Mouse (Mus musculus) erythroblast, embryonic 14.5 days (primary cell): Measurements from ENCODE around the gene Nudt3. TPM values are rescaled to one million over a fixed set of nuclear protein-coding genes. Genes with fewer than 3 reads are reported as not detected.
A peak's percentile ranks its signal among the peaks of the same experiment; 100 is the strongest.
"Not testable (repeated sequence)": the region's sequence is repeated elsewhere in the genome, so short reads cannot be mapped to it uniquely, and the experiment has no call there.

Experiments
- H3K27me3 ChIP-seq: 2 replicates; pipeline ENCODE4 v1.6.1; 2012; ENCODE audit warnings: inconsistent platforms; ENCODE audit not compliant: control insufficient read depth
- H3K36me3 ChIP-seq: 2 replicates; pipeline ENCODE4 v1.6.1; 2012; ENCODE audit warnings: mild to moderate bottlenecking, inconsistent platforms; ENCODE audit not compliant: control insufficient read depth
- H3K4me1 ChIP-seq: 2 replicates; pipeline ENCODE4 v1.6.1; 2012; ENCODE audit warnings: inconsistent platforms; ENCODE audit not compliant: control insufficient read depth
- H3K4me3 ChIP-seq: replicated peaks from 2 replicates; pipeline ENCODE3; 2012; ENCODE audit warnings: moderate library complexity, mild to moderate bottlenecking, inconsistent platforms
- H3K9me3 ChIP-seq: 2 replicates; pipeline ENCODE4 v1.6.1; 2012; ENCODE audit warnings: low read length, inconsistent platforms, mixed read lengths; ENCODE audit not compliant: control insufficient read depth
- GATA1 ChIP-seq: IDR thresholded peaks from 2 replicates; pipeline ENCODE4 v1.6.1; 2012; ENCODE audit warnings: low read length, inconsistent platforms, mixed read lengths
- TAL1 ChIP-seq: IDR thresholded peaks from 3 replicates; pipeline ENCODE4 v1.6.1; 2012; ENCODE audit warnings: low read length, inconsistent platforms, mixed read lengths
- polyA plus RNA-seq: library from polyadenylated mRNA; stranded (reverse); fragments of >175 nt; gene quantifications from 2 replicates; pipeline ENCODE4 v1.2.3, GENCODE M21; 2012

Nudt3 gene
- polyA plus RNA-seq, 1 experiment, result 6.4 TPM

DNA sequence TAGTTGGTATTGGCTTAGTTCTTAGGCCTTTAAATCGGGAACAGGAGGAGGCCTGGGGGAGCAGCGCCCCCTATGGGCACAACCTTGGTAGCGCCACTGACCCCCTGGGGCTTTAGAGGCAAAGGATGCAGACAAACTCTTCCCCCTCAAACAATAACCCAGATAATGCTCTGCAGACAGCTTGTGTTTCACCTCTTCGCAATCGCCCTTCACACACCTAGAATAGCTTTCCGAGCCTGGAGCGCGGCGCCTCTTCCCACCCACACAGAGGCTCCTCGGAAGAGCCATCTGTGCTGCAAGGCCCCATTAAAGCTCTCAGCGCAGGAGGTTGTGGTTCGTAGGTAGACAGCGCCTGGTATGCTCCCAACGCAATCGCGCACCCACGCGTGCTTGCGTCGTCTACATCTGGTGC, 15.6 kb upstream of the Nudt3 start:
- Histone ChIP-seq H3K27me3 (peaks cover 8% of the 10 kb centered on the region), H3K9me3 (no peaks in the 10 kb centered on the region), H3K4me1 (peaks cover 30% of the 10 kb centered on the region), H3K36me3 (peaks cover 6% of the 10 kb centered on the region), H3K4me3 (no peak overlapping the region)
- TF ChIP-seq TAL1, result no peak
- TF ChIP-seq GATA1, result no peak

DNA sequence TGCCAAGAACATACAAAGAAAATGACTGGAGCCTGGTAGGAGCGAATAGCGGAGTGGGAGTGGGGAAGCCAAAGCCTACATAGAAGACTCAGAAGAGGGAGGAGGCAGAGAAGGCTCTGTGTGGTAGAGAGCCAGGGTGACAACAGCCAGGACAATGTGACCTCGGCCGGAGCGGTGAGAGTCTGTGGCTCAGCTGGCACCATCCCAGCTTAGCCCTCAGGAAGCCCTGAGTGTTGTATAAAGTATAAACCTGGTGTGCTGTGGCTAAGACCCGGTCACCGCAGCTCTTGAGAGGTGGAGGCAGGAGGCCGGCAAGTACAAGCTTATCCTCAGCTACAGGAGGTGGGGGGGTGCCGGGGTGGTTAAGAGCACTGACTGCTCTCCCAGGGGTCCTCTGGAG, 14.0 kb upstream of the Nudt3 start:
- Histone ChIP-seq H3K27me3 (peaks cover under 1% of the 10 kb centered on the region; the same call in 1 of the 2 replicates), H3K9me3 (no peaks in the 10 kb centered on the region), H3K4me1 (peaks cover 46% of the 10 kb centered on the region), H3K4me3 (no peak overlapping the region), H3K36me3 (peaks cover 22% of the 10 kb centered on the region)
- TF ChIP-seq TAL1 (no peak), GATA1 (no peak)

DNA sequence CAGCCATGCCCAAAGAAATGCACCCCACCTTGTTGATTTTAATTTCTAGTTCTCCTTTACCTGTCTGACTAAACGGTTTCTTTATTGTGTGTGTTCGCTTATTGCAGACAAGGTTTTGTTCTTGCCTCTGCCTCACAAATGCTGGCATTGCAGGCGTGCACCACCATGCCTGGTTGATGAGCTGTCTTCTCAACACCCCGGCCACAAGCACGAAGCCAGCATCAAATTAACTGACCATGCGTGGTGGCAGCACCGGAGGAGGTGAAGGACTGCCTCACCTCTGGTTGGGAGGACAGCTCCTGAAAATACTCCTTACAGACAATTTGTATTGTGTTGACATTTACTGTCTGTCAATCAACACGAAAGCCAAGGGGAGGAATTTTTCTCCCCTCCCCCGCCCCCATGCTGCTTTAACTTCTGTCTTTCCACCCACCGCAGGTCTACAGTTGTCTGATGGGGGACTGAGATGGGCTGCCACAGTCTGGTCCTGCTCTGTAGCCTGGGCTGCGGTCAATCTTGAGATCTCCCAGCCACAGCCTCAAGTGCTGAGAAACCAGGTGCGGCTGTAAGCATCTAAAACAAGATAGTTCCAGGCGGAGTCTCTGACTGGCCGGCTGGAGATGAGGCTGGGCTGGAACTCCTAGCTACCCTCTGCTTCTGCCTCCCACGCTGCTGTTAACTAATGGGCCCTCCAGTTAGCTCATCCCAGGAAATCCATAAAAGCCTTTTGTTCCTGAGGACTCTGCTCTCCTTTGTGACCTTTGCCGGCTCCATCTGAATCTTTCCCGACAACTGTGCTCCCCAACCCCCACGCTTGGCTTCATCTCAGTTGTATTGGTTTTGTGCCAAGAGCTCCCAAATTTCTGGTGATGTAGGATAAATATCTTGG, 13.1 kb upstream of the Nudt3 start, which contains the start of gene Rps10:
TSS of gene Rps10 (minus strand) at position 538 of the 889 bp plus-strand sequence.
- Histone ChIP-seq H3K4me3 (peak within 1 kb of the TSS; percentile 97), H3K27me3 (no peaks in the 10 kb centered on the region), H3K4me1 (peaks cover 56% of the 10 kb centered on the region), H3K9me3 (no peaks in the 10 kb centered on the region), H3K36me3 (peaks cover 32% of the 10 kb centered on the region)
- TF ChIP-seq GATA1 (no peak), TAL1 (no peak)

DNA sequence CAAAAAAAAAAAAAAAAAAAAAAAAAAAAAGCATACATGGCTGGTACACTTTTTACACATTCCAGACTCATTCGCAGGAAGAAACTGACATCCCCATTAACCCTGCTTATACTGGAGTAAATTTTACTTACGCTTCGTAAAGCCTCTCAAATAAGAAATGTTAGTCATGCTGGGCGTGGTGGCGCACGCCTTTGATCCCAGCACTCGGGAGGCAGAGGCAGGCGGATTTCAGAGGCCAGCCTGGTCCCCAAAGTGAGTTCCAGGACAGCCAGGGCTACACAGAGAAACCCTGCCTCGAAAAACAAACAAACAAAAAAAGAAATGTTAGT, 12.2 kb upstream of the Nudt3 start:
- not testable (repeated sequence) for H3K9me3 ChIP-seq, H3K27me3 ChIP-seq
- Histone ChIP-seq H3K36me3 (peaks cover 40% of the 10 kb centered on the region), H3K4me1 (peaks cover 61% of the 10 kb centered on the region), H3K4me3 (peak overlapping the region; percentile 97)

DNA sequence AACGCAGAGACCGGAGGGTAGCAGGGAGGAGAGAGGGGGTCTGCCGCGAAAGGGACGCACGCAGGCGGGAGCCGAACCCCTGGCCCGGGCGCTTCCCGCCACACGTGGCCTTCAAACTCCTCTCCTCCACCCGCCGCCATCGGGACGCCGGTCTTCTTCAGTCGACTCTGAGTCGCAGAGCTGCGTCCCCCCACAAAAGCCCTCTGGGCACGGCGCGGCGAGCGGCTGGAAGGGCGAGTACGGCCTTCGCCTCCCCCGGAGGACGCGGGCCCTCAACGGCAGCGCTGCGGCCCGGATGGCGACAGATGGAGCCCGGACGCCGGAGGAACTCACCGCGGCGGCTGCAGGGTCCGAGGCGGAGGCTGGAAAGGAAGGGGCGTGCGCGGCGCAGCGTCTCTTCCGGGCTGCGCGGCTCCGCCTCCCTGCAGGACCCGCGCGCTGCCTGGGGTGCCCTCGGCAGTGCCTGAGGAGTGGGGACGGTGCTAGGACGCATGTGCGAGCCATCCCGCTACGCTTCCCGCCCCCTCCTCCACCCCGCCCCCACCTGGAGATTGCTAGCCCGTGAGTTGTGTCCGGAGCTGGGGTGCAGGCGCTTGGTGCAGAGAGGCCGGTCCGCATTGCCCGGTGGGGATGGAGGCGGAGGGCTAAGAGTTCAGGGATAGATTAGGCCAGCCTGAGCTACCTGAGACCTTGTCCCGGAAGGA, 11.7 kb upstream of the Nudt3 start, which contains the start of gene RPS10-NUDT3:
TSS of gene RPS10-NUDT3 (minus strand) at position 352 of the 704 bp plus-strand sequence.
- Histone ChIP-seq H3K4me1 (peaks cover 62% of the 10 kb centered on the region), H3K36me3 (peaks cover 45% of the 10 kb centered on the region), H3K9me3 (no peaks in the 10 kb centered on the region), H3K27me3 (no peaks in the 10 kb centered on the region), H3K4me3 (peak within 1 kb of the TSS; percentile 97)
- TF ChIP-seq GATA1, result no peak

- H3K27me3 ChIP-seq, result no peaks in the 10 kb centered on the region
- H3K9me3 ChIP-seq, result no peaks in the 10 kb centered on the region
- no peak for TF ChIP-seq GATA1
- TF ChIP-seq TAL1, result no peak
- peaks cover 57% of the 10 kb centered on the region for H3K36me3 ChIP-seq
- peaks cover 61% of the 10 kb centered on the region for H3K4me1 ChIP-seq
- no peak overlapping the region for H3K4me3 ChIP-seq
Observed at GRCm38 (mm10) chr17:27629249-27630020, 6.1 kb upstream of the Nudt3 start.

DNA sequence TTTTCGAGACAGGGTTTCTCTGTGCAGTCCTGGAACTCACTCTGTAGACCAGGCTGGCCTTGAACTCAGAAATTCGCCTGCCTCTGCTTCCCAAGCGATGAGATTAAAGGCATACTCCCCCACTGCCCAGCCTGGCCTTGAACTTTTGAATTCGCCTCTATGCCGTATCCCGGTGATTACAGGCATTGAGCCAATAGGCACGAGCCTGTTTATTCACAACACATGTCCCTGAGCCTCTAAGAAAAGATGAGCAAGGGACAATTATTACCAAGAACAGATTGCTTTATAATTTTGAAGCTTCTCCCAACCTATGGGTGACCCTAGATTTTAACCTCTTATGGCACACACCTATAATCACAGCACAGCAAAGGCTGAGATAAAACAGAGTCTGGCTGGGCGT, 5.1 kb upstream of the Nudt3 start:
- TF ChIP-seq GATA1 (no peak), TAL1 (no peak)
- Histone ChIP-seq H3K9me3 (no peaks in the 10 kb centered on the region), H3K36me3 (peaks cover 47% of the 10 kb centered on the region), H3K27me3 (no peaks in the 10 kb centered on the region), H3K4me1 (peaks cover 60% of the 10 kb centered on the region), H3K4me3 (no peak overlapping the region)

DNA sequence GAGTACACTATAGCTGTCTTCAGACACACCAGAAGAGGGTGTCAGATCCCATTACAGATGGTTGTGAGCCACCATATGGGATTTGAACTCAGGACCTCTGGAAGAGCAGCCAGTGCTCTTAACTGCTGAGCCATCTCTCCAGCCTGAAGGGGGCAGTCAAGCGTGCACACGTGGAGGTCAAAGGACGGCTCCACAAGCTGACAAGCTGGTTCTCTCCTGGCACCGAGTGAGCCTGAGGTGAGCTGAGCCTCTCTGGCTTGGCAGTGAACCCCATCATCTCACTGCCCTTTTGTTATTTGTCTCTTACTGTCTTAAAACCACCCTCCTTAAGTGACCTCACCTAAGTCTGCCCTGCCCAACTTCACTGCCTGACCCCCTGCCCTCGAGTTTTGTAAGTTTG, 4.2 kb upstream of the Nudt3 start:
- Histone ChIP-seq H3K9me3 (no peaks in the 10 kb centered on the region), H3K4me1 (peaks cover 52% of the 10 kb centered on the region), H3K4me3 (no peak overlapping the region), H3K27me3 (no peaks in the 10 kb centered on the region), H3K36me3 (peaks cover 37% of the 10 kb centered on the region)
- TF ChIP-seq TAL1, result no peak
- no peak for TF ChIP-seq GATA1

DNA sequence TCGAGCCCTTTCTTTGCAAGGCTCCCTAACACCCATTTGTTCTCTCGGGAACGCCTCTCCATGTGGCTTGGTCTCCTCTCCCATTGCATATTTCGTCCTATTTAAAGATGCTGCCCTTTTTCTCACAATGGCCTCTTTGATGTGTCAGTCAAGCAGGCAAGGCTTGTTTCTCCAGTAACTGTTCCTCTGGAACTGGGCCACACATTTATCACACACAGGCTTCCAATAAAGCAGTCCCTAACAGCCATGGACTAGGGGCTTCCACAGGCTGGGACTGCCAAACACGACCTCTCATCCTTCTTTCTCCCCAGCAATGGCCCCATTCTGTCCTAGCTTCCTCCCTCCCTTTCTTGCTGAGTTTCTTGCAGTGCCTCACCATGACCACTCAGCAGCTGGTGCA, 3.4 kb upstream of the Nudt3 start:
- Histone ChIP-seq H3K4me3 (no peak overlapping the region), H3K9me3 (no peaks in the 10 kb centered on the region), H3K4me1 (peaks cover 52% of the 10 kb centered on the region), H3K27me3 (no peaks in the 10 kb centered on the region), H3K36me3 (peaks cover 30% of the 10 kb centered on the region)
- TF ChIP-seq TAL1 (no peak), GATA1 (no peak)
